Mouse (Mus musculus) kidney, adult 8-10 months (tissue): ENCODE results near the gene Inha.

Experiments used
- DNase-seq, 2 experiments: peaks; one replicate each; pipeline ENCODE4 v3.0.0; 2022

Gene Inha

GRCm38 (mm10) chr1:75521321-75522031 lies 14.6 kb downstream of the Inha start, which contains the start of gene Stk11ip:
TSS of gene Stk11ip (plus strand) at chr1:75521529.
- peak; percentile 90 to 93 for DNase-seq

GRCm38 (mm10) chr1:75524679-75525078 lies 17.8 kb downstream of the Inha start:
- no peak for DNase-seq

GRCm38 (mm10) chr1:75530546-75530945 lies 23.7 kb downstream of the Inha start:
- DNase-seq: no peak

- no peak for DNase-seq
Measured at GRCm38 (mm10) chr1:75532280-75533172, 25.6 kb downstream of the Inha start.

- no peak for DNase-seq
Measured at GRCm38 (mm10) chr1:75533325-75534252, 26.7 kb downstream of the Inha start.

GRCm38 (mm10) chr1:75537587-75537986 lies 30.7 kb downstream of the Inha start:
- DNase-seq: no peak

GRCm38 (mm10) chr1:75538597-75539190 lies 31.8 kb downstream of the Inha start:
- DNase-seq: no peak

- DNase-seq: peak in 1 of 2 experiments; percentile 26
Measured at GRCm38 (mm10) chr1:75541496-75541895, 34.6 kb downstream of the Inha start.

- DNase-seq: no peak
Measured at GRCm38 (mm10) chr1:75544351-75544750, 37.5 kb downstream of the Inha start.

GRCm38 (mm10) chr1:75545965-75546956 lies 39.4 kb downstream of the Inha start, which contains the start of gene Slc4a3:
TSS of gene Slc4a3 (plus strand) at chr1:75546266.
- peak; percentile 32 to 46 for DNase-seq

GRCm38 (mm10) chr1:75547351-75547750 lies 40.5 kb downstream of the Inha start:
- no peak for DNase-seq

- DNase-seq: no peak
Measured at GRCm38 (mm10) chr1:75548083-75548482, 41.2 kb downstream of the Inha start.

- no peak for DNase-seq
Measured at GRCm38 (mm10) chr1:75548871-75549270, 42.0 kb downstream of the Inha start.

GRCm38 (mm10) chr1:75549289-75550279 lies 42.7 kb downstream of the Inha start:
- DNase-seq: no peak

GRCm38 (mm10) chr1:75550586-75550985 lies 43.7 kb downstream of the Inha start:
- DNase-seq: no peak

- DNase-seq: no peak
Measured at GRCm38 (mm10) chr1:75555680-75556079, 48.8 kb downstream of the Inha start.

- no peak for DNase-seq
Measured at GRCm38 (mm10) chr1:75556143-75556781, 49.4 kb downstream of the Inha start.

GRCm38 (mm10) chr1:75557041-75557440 lies 50.2 kb downstream of the Inha start:
- no peak for DNase-seq
